Mouse (Mus musculus): ENCODE measurements at regions not wholly inside any gene's neighbourhood (a gene's known extent, or its start where the extent isn't known, plus 50 kb on each side); places are given as distances from the start of the nearest gene placed in this dataset.

GRCm38 (mm10) chr1:122273579-122273978 is 705.8 kb upstream of the Ddx18 start:
- TF ChIP-seq POLR2A (IDR thresholded peaks at IDR 0.05; ENCODE audit: extremely low read depth, insufficient read depth, low read length) (no peak), CTCF (IDR thresholded peaks at IDR 0.05; ENCODE audit: low read depth, low read length) (no peak)

Data from liver, adult 2 months (tissue).